Mouse (Mus musculus): Measurements from ENCODE around the gene Trmt5.

Trmt5 gene

GRCm38 (mm10) chr12:73269933-73270332 lies 16.6 kb downstream of the Trmt5 start:
- no peak for DNase-seq (ENCODE audit: low read depth, low spot score)

DNA sequence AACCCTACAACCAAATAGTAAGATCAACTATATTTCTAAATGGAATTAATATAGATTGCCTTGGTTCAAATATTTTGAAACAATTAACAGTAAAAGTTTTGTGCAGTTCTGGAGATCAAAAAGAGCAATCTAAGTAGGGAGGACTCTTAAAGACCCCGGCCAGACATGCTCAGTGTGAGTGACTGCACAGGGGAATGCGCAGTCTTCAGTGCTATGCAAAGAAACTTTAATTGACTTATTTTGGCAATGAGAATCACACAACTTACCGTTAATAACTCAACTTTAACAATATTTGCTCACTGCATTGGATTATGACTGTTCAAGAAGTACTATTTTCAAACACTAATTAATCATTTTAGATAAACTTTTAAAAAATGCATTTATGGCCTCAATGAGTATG lies 17.0 kb downstream of the Trmt5 start:
- no peak for DNase-seq (ENCODE audit: low read depth, low spot score)

- no peak for DNase-seq (ENCODE audit: low read depth, low spot score)
These were observed 18.0 kb downstream of the Trmt5 start for GRCm38 (mm10) chr12:73268497-73268896.

GRCm38 (mm10) chr12:73266597-73266996 lies 19.9 kb downstream of the Trmt5 start:
- no peak for DNase-seq (ENCODE audit: low read depth, low spot score)

DNA sequence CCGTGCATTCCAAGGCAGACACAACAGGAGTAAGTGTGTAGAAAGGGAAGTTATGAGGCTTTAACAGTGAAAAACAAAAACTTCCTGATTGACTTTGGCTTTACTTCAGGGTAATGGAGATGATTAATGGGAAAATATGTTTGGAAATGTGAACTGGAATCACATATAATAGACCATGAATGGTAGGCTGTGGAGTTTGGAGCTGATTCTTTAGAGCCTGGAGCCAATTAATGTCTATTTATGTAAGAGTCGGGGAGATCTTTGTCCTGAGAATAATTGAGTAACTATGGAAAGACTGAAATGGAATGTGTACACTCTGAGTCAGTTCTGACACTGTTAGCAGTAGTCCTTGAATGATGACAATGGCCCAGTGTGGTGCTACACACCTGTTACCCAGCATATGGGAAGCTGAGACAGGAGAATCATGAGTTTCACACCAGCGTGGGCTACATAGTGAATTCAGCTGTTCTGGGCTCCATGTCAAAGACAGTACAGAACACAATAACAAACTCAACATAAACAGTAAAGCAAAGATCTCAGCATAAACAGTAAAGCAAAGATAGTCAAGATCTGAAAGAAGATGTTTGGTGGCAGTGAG lies 21.0 kb downstream of the Trmt5 start:
- DNase-seq (ENCODE audit: low read depth, low spot score) = no peak

DNA sequence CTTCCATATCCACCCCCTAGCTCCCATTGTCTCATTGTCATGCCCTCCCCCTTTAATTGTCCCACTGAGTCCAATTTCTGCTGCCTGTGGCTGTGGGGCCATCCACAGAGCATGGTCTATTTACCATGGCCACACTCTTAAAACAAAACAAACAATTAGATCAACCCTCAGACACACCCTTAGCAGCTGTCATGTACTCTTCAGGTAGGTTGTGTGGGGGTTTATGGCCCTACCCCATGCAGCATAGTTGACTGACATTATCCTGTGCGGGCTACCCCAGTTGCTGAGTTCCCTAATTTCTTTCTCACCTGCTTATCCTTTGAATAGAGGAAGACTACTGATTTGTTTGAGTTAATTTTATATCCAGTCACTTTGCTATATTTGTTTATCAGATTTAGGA lies 26.2 kb downstream of the Trmt5 start:
- no peak for DNase-seq (ENCODE audit: low read depth, low spot score)

DNA sequence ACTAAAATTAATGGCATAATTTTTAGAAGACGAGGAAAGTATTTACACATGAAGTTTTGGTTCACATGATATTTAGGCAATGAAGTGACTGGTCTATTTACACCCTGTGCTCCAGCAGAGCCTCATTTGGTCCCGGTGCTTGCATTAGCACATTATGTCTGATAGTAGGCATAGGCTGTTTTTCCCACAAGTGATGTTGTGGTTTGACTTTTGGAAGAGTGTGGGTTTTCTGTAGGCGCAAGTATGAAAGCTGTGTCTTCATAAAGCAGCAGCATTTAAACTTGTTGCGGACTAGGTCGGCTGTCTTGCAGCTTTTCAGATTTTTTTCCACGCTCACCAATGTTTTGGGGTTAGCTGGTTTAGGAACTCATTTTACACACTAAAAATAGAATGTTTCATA lies 27.2 kb downstream of the Trmt5 start:
- DNase-seq (ENCODE audit: low read depth, low spot score) = no peak

GRCm38 (mm10) chr12:73255006-73255405 lies 31.5 kb downstream of the Trmt5 start:
- no peak for DNase-seq (ENCODE audit: low read depth, low spot score)

GRCm38 (mm10) chr12:73245687-73246086 lies 40.8 kb downstream of the Trmt5 start:
- DNase-seq (ENCODE audit: low read depth, low spot score) = no peak

DNA sequence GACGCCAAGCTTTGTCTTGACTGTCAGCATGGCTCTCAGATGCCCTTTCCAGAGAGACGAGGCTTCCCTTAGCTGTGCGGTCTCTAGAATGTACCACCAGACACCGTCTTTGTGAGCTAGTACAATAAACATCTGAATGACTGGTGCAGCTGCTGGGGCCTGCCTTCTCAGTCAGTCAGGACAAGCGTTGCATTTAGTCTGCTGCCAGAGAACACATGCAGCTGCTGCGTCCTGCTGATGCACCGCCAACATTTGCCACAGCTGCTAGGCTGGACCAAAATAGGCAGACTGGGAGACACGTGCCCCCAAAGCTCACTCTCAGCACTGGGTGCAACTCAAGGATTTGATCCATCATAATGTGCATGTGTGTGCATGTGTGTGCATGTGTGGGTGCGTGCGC lies 44.5 kb downstream of the Trmt5 start:
- no peak for DNase-seq (ENCODE audit: low read depth, low spot score)

DNA sequence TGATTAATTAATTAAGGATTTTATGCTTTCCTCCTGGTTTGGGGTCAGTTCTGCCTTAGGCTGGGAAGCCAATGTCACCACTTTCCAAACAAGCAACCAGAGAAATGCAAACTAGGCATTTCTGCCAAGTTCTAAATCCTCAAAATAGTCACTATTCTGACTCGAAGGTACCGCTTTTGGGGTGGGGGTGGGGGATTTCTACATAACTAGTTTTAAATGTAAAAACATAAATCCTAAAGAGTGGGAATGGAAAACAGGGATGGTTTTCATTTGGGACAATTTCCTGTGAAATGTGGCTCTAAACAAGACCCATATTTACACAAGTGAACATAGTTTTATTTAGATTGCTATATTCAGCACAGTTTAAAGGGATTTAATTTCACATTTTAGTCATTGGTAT lies 53.9 kb downstream of the Trmt5 start:
- DNase-seq (ENCODE audit: low read depth, low spot score) = no peak

- no peak for DNase-seq (ENCODE audit: low read depth, low spot score)
These were observed 55.0 kb downstream of the Trmt5 start for GRCm38 (mm10) chr12:73231552-73231951.

- no peak for DNase-seq (ENCODE audit: low read depth, low spot score)
These were observed 56.3 kb downstream of the Trmt5 start for GRCm38 (mm10) chr12:73230196-73230595.

Data from retina, postnatal 7 days (tissue).